Mouse (Mus musculus) gastrocnemius, adult 18-20 months (tissue): Measurements from ENCODE around the gene Cntnap2. TPM values are rescaled to one million over a fixed set of nuclear protein-coding genes. Genes with fewer than 3 reads are reported as not detected.
"Not testable (repeated sequence)": the region's sequence is repeated elsewhere in the genome, so short reads cannot be mapped to it uniquely, and the experiment has no call there.

Experiments used
- DNase-seq: peaks from one replicate; pipeline ENCODE4 v3.0.0; 2021; ENCODE audit warnings: low spot score
- total RNA-seq, 2 experiments: library from RNA; stranded (reverse); gene quantifications; 2 replicates each; pipeline ENCODE4 v1.2.3; 2021

Gene Cntnap2
- total RNA-seq, 2 experiments from 2014 or later = 7.5 to 8.3 TPM

- peak; percentile 30 for DNase-seq
Observed at GRCm38 (mm10) chr6:47228676-47229317, 2169.6 kb downstream of the Cntnap2 start.

- no peak for DNase-seq
Observed at GRCm38 (mm10) chr6:47231513-47231912, 2172.4 kb downstream of the Cntnap2 start.

DNA sequence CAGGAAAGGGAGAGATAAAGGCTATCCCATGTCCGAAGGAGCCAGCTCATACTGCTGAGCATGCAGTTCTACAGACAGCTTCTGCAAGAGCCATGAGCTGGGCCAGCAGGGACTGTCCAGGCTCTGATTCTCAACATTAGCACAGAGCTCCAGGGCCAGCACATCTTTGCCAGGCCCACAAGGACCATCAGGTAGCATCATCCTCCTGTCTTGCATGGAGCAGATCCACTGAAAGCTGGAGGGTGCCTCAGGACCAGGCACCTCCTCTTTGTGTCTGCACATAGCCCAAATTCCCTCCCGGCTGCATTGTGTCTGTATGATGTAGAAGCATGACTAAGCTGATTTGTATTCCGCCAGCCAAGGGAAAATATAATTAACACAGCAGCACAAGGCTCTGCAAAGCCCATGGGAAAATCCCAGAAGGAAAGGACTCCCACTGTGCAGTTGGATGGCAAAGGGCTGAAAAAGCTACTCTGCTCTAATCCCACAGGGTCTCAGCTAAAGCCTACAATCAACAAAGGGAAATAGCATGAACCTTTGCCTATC is 2180.3 kb downstream of the Cntnap2 start:
- DNase-seq = no peak

- DNase-seq = no peak
Observed at GRCm38 (mm10) chr6:47241379-47241778, 2182.2 kb downstream of the Cntnap2 start.

- peak; percentile 30 for DNase-seq
Observed at GRCm38 (mm10) chr6:47243863-47244606, 2184.9 kb downstream of the Cntnap2 start.

- DNase-seq = no peak
Observed at GRCm38 (mm10) chr6:47244642-47245041, 2185.5 kb downstream of the Cntnap2 start.

DNA sequence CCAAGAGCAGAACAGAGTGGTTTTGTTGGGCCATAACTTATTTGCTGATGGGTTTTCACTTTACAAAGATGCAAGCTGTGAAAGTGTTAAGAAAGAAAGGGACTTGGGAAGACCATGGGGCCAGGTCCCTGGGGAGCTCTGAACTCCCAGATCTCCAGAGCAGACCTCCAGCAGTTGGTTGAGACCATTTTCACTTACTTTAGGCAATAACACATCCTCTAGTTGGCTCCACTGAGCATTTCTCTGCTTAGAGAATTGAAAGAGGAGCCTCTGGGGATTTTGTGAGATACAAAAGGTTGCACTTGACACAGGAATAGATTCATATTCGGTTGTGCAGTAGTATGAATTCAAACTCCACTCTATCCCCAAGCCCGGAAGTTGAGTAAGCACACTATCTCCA is 2196.1 kb downstream of the Cntnap2 start:
- DNase-seq = no peak

DNA sequence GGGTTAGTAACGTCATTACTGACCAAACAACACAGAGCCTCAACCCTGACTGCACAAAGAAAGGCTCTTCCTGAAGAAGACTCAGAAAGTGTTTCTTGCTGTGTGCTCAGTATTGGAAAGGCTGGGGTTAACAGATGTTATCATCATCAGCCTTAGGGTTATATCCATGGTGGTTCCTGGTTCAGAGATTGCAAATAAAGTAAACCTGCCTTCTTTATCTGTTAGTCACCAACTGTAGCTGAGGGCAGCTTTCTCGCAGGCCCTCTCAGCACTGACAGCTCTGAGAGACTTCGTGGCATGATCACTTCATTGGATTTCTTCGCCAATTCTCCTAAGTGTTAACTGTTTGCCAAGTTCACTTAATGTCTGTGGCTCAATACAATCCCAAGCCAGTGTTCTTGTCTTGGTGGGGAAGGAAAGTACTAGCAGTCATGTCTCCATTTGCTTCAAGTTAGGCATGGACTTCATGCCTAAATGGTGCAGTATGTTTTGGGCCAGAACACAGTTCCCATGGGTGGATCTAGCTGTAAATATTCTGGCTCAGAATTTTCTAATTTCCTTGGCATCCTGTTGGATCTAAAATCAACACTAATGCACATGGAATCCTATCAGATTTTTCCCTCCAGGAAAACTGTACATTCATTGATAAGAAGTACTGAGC is 2197.2 kb downstream of the Cntnap2 start:
- no peak for DNase-seq

GRCm38 (mm10) chr6:47256918-47257506 is 2197.9 kb downstream of the Cntnap2 start:
- DNase-seq = no peak

DNA sequence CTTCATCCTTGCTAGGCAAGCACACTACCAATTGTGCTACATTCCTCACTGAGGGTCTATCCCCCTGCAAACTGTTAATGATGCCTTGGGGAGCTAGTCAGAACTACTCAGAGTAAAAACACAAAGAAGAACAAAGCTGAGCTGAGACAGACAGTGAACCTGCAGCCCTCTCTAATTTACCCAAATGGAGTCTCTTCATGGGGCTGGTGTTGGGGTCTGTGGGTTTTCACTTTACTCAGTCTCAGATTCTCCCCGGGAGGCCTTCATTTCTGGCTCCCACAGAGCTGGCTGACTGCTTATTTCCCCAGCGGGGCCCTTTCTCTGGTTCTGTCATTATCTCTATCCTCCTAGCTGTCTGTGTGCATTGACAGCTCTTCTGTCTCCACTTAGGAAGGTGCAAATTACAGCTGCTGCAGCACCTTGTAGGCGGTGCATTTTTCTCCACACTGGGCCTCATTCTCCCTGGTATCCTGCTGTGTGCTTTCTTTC is 2200.5 kb downstream of the Cntnap2 start:
- no peak for DNase-seq

GRCm38 (mm10) chr6:47267236-47267635 is 2208.1 kb downstream of the Cntnap2 start:
- DNase-seq = no peak

DNA sequence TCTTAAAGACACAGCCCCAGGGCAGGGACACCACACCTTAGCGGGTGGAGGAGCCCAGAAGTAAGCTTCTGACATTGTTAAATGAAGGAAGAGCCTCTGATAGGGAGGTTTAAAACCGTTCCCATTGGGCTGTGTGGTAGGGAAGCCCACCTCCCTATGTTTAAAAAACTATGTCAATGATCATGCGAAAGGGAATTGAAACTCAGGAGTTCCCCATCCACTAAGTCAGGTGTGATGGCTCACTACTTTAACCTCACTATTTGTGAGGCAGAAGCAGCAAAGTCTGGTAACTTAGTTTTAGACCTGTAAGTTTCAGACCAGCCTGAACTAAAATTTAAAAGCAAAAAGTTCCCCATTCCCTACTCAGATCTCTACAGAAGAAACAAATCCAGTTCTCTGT is 2210.3 kb downstream of the Cntnap2 start:
- DNase-seq = no peak

GRCm38 (mm10) chr6:47271576-47271975 is 2212.4 kb downstream of the Cntnap2 start:
- DNase-seq = no peak

GRCm38 (mm10) chr6:47272606-47273575 is 2213.7 kb downstream of the Cntnap2 start:
- no peak for DNase-seq

DNA sequence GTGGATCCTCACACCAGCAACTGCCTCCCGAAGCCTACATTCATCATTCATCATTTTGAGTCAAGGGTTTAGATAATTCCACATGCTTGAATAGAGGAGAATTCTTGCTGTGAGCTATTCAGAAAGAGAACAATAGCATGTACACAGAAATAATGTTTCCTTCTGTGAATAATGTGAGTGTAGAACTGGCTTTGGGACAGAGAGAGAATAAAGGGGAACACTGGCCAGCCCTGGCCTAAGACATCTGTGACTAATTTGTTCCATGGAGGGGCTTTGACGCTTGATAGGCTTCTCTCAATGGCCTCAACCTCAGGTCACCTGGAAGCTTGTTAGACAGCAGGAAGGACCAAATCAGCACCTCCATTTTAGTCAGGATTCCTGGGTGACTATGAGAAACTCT is 2215.9 kb downstream of the Cntnap2 start:
- no peak for DNase-seq

- no peak for DNase-seq
Observed at GRCm38 (mm10) chr6:47279183-47279582, 2220.0 kb downstream of the Cntnap2 start.

- peak; percentile 15 for DNase-seq
Observed at GRCm38 (mm10) chr6:47281584-47281983, 2222.4 kb downstream of the Cntnap2 start.

- DNase-seq = no peak
Observed at GRCm38 (mm10) chr6:47284794-47285193, 2225.6 kb downstream of the Cntnap2 start.

GRCm38 (mm10) chr6:47285742-47286141 is 2226.6 kb downstream of the Cntnap2 start:
- no peak for DNase-seq

DNA sequence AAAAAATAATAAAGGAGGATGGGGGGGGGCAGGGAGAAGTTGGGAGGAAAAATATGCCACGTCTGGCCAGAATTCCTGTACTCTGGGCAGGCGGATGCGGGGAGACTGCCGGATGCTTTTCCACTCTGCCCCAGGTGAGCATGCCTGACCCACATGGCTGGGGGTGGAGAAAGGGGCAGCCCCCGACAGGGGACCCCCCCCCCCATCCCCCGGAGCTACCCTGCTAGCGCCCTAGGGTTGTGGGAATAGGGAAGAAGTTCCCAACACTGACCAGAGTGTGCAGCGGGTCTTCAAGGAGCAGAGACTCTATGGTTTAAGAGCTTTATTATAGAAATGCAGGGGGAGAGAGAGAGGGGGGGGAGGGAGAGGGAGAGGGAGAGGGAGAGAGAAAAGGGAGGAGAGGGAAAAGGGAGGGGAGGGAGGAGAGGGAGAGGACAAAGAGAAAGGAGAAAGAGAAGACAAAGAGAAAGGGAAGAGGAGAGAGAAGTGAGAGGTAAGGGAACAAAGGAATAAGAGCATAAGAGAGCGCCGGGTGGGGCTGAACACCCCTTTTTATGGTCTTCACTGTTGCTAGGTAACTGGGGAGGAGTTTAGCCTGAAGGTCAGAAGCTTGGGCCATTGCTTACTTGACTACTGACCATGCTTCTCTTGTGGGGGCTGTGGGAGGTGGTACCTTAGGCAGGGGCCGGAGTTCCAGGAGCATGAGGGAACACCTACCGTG is 2227.2 kb downstream of the Cntnap2 start:
- DNase-seq = not testable (repeated sequence)
